Mouse (Mus musculus) ovary, postnatal 10 days (tissue): Measurements from ENCODE around the gene Foxk1.

Source experiments
- DNase-seq: peaks from one replicate; pipeline ENCODE4 v3.0.0; 2022; ENCODE audit warnings: low spot score

The Foxk1 gene

DNA sequence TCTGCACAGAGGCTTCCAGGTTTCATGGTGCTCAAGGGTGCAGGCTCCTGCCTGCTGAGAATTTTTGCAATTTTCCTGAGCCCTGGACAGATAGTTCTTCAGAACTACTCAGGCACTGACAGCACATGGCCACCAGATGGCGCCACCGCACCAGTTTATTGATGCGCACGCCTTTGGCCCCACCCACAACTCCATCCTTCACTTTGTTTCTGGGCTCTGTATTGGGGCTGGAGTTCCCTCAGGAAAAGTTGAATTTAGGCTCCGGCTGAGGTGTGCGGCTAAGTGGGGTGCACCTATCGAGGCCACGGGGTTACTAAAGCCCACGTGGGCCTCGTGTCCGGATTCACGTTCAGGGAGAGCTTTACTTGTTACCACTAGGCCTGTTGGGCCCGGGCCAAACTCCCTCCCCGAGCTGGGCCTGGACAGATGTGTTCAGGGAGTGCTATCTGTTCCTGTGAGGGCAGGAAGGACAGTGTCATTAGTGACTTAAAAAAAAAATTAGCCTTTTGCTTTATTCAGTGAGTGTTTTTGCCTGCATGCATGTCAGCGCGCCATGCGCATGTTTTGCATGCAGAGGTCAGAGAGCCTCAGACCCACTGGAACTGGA lies 77.6 kb downstream of the Foxk1 start:
- DNase-seq = peak; percentile 76

DNA sequence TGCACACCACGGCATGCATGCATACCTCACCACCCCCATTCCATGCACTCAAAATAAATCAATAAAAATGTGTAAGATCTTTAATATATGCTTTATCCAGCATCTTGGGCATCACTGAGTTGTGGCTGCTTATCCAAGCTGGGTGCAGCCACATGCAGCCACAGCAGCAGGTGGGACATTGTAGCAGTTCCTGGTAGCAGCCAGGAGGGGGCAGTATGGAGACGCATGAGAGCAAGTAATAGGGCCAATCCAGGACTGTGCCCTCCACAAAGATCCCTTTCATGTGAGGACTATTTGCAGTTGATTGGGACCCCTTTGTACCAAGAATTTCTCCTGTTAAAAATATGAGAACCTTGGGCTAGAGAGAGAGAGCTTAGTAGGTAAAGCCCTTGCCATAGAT lies 81.2 kb downstream of the Foxk1 start:
- DNase-seq = no peak

DNA sequence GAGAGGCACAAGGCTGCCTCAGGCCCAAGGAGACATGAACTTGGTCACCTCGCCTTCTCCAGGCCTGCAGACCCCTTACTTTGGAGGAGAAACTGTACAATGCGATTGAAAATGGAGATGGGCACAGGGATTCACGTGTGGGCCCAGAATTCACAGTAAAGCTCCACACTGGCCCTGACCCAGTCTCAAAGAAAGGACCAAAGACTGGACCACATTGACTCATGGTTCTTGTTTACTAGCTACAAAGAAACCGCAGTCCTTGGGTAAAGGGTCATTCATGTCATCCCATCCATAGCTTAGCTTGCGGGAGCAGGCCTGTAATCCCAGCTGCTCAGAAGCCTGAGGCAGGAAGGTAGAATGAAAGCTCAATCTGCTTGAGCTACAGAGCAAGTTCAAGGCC lies 82.3 kb downstream of the Foxk1 start:
- DNase-seq = no peak

DNA sequence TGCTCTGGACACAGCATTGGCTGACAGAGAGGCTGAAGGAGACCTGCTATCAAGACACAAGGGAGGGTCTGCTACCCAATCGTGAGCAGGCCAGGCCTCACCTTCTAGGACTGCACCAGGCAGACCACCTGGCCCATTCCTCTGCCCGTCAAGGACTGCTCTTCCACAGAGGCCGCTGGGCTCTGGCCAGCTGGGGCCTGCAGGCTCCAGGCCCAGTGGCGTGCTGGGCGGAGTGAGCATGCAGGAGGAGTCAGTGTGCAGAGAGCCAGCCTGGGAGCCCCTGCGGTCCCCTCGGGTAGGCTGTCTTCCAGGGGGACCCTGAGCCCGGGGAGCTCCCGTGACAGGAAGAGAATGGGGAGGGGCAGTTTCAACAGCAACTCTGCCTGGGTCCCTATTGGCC lies 85.4 kb downstream of the Foxk1 start:
- DNase-seq = no peak

DNA sequence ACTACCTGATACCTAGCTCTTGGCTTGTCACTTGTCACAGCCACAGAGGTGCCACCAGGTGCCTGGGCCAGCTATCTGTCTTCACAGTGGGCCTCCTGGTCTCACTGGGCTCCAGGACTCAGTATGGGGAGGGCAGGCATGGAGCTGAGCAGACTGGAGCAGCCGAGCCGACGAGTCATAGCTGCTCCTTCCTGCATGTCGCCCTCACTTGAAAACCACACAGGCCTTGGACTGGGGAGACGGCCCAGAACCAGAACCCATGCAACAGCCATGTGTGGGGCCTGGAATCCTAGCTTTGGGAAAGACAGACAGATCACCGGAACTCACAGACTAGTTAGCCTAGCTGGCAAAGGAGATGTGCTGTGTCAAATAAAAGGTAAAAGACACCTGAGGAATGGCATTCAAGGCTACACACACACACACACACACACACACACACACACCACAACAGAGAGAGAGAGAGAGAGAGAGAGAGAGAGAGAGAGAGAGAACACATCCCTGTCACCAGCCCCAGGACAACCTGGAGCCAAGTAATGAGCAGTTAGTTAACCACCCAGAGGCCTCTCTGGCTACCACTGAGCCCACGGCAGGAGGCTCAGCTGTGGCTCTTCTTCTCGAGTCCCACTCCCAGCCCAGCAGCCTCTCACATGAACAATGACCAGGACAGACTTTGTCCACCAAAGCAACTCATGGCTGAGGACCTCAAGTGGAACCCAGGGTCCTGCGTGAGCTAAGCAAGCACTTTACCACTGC lies 88.8 kb downstream of the Foxk1 start:
- DNase-seq = no peak

DNA sequence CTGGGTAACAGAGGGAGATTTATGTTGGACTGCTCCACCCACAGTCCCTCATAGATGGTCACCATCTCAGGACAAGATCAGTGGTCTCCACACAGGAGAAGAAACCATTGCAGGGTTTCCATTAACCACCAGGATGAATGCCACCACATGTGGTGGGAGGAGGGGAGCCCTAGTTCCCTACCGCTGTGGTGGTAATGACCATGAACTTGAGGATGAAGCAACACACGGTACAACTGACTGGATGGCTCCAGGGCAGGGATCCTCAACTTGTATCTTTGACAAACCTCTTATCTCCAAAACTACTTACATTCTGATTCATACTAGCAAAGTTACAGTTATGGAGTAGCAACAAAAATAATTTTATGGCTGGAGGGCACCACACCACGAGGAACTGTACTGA lies 92.0 kb downstream of the Foxk1 start:
- no peak for DNase-seq

DNA sequence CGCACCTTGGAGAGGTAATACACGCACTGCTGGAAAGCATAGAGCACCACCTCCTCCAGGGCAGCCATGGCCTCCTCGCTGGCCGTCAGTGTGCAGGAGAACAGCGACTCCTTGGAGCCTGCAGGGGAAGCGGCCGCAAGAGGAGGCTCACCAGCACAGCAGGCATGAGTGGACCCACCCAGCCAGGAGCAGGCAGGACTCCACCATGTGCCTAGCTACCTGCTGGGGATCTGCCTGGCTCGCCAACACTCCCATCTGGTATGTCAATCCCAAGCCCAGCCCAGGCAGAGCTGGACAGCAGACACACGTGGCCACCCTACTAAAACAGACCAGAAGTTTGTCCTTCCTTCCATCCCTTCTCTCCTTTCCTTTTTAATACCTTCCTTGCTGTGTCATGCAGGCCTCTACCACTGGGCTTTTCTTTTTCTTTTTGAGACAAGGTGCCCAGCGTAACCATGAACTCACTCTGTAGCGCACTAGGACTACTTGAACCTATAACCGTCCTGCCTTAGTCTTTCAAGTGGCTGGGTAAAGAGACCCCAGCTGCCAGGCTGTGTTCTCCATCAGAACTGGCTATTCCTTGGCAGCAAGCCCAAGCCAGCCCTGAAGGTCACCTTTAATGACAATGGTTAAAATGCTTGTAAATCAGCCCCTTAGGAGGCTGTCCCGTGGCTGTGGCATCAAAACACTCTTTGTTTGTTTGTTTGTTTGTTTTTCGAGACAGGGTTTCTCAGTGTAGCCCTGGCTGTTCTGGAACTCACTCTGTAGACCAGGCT lies 94.2 kb downstream of the Foxk1 start:
- DNase-seq = no peak

DNA sequence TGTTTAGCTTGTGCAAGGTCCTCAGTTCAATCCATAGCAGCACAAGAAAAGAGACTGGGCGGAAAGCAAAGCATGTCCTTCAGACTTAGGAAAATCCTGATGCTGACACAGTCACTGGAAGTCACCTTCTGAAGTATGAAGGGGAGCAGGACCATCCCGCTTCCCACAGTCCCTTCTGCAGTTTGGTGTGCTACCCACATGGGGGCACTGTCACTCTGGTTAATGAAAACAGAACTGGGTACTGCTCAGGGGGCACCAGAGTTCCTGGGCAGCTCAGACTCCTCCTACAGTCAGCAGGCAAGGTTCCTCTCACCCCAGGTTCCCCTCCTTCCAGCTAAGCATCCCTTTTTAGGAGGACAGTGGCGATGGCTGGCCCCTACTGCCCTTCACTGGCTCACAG lies 97.7 kb downstream of the Foxk1 start:
- DNase-seq = no peak

DNA sequence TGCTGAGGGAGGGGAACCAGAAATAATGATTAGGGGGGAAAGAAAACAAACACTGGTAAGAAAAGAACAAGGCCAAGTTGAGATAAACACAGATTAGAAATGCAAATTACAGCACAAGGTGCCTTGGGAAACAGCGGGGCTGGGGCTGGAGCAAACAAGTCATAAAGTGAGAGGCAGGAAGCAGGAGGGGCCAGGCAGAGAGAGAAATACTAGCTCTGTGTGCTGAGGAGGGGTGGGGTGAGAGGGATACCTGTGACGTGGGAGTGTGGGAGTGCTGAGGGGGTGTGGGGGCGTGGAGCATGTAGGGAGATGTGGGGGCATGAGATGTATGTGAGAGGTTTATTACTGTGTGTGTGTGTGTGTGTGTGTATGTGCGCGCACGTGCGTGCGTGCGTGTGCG lies 99.6 kb downstream of the Foxk1 start:
- DNase-seq = no peak

DNA sequence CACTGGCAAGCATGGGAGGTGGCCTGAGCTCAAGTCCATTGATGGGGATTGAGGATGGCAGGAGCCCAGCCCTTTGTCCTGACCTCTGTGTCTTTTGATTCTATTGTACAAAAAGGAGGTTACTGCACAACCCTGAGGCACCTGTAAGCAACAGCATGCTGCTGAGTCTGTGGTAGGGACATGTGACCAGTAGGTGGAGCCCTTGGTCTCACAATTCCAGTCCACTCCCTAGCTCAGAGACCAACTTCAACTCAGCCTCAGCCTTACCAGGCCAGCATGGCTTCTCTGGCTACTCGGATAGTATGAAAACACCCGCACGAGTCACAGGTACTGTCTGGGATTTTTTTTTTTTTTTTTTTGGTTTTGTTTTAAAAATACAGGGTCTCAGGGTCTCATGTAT lies 101.1 kb downstream of the Foxk1 start:
- peak; percentile 50 for DNase-seq

DNA sequence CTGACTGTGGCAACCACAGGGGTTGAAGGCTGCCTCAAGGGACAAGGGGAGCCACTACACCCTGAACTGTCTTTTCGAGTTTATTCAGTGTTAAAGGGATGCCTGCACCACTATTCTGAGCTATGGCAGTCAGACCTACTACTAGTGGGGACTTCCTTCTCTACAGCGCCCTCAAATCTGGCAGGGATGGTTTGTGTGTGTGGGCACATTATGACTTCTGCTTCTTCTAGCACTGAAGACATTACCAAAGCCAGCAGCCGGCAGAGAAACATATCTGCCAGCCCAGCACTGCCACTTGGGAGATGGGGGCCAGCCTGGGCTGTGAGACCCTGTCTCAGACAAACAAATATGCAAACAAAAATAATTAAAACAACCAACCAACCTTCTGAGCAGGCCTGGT lies 102.9 kb downstream of the Foxk1 start:
- no peak for DNase-seq

DNA sequence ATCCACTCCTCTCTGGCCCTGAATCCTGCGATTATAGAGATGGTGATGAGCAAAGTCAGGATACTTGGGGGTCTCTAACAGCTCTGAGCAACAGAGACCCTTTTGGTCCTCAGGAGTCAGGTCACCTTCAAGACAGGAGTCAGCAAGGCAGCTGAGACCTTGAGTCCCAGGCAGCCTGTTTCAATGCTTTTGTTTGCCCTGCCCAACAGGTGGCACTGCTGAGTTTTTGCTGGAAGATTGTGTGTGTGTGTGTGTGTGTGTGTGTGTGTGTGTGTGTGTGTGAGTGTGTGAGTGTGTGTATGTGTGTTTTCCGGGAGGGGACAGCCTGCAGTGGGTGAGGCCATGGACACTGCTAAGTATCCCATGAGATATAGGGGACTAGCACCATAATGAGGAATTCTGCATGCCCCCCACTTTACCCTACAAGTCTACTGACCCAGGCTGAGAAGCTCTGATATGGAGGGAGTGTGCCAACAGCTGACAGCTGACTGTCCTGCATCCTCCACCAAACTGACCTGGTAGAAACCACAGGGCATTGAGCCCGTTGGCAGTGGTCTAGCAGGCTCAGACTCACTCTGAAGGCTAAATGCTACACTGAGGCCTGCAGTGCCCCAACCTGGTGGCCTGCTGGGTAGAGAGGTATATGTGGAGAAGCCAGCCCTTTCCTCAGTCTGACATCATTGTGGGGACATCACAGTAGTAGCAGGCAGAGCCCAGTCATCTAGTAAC lies 104.6 kb downstream of the Foxk1 start:
- no peak for DNase-seq

DNA sequence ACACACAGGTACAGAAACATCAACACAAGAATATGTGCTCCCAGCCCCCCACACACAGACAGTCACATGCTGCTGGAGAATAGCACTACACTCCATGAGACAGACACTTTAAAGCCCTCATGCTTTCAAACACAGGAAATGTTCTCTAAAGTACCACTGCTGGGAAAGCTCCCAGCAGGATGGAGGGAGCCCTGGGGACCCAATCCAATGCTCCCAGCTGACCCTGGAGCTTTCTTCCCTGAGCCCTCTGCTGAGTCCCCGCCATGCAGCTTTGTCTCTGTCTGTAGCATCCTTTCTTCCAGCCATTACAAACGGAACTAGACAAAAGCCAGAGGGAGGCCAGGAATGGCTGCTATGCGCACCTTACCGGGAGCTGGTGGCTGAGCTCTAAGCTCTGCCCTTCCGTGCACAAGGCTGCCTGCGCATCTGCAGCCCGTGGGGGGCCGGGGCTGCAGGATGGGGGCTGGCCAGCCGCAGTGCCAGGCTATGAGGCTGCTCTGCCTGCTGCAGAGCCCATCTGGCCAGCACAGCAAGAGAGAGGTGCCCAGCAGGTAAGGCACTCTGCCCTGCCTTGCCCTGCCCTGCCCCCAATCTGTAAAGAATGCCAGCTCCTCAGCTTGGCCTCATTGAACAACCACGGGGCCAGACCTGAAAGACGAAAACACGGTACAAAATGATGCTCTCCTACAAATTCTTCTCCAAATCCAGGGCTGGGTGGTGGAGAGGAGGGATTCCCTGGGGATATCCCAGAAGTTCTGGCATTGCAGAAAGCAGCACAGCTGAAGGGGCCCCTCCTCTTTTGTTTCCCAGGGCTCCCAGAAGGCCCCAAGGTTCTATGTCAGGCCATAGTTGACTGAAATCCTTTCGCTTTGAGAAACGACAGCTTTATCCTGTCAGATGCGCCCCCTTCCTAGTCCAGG lies 108.1 kb downstream of the Foxk1 start:
- DNase-seq = no peak

DNA sequence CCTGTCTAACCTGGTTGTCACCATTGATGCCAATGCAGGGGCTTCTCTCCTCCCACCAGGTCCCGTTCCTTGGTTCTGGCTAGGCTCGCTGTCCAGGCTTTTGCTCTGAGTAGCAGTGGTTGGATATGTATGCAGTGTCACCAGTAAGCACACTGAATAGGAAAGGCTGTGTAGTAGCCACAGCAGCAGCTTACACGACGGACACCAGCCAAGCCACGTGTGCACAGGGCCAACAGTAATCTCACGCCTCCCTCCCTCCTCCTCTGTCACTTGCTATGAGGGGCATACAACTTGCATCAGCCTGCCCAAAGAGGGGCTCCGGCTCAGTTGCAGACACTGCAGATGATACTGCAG lies 108.7 kb downstream of the Foxk1 start:
- no peak for DNase-seq
